Comparison of ENCODE assay signal across 9 mouse cellular contexts in the genomic region with DNA sequence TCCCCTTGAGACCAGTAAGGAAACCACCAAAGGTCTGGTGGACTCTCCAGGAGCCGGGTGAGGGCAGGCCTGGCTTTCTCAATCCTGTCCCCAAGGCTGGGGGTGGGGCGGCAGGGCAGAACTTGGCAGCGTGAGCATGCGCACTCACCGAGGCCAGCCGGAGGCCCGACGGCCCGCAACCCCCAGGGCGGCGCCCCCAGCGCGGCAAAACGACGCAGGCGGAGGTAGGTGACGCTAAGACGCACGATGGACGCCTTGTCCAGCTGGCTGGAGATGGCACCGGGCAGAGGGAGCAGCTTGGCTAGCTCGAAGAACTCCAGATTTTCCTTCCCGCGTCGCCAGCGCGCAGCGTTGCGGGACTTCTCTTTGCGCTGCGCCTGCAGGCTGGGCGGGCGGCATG. TPM values are rescaled to one million over a fixed set of nuclear protein-coding genes. Genes with fewer than 3 reads are reported as not detected.
A peak's percentile ranks its signal among the peaks of the same experiment; 100 is the strongest.
DNase-seq lines count a peak whose midpoint lies in the region; ATAC-seq and TF ChIP-seq lines count a peak whose summit lies in the region.
"Had no signal": no experiment of that assay in that cellular context is flagged by ENCODE, and none has a peak within 500 bp of the region (broad histone marks: within the 10 kb centered on the region; RNA-seq: fewer than 3 reads in every experiment).

No protein-coding gene starts in this region.

- WGBS in lung, embryonic 15.5 days, result 5% methylated on average over 33 of the region's 33 CpGs
- WGBS in lung, adult 2 months, result 5% methylated on average over 33 of the region's 33 CpGs
- WGBS in forebrain, embryonic 15.5 days, result 3% methylated on average over 33 of the region's 33 CpGs

- TF ChIP-seq POLR2A in lung, adult 2 months (IDR thresholded peaks at IDR 0.05; ENCODE audit: borderline replicate concordance, extremely low read depth, low read depth, low read length), result no peak

- peaks cover 17% of the 10 kb centered on the region for H3K4me1 ChIP-seq in lung, embryonic 15.5 days
- H3K4me1 ChIP-seq in lung, adult 2 months (ENCODE audit: control insufficient read depth, insufficient read depth, low read length), result no peaks in the 10 kb centered on the region
- H3K4me1 ChIP-seq in forebrain, embryonic 15.5 days, result peaks cover 29% of the 10 kb centered on the region

- no peaks in the 10 kb centered on the region for H3K36me3 ChIP-seq in lung, embryonic 15.5 days
- no peaks in the 10 kb centered on the region for H3K36me3 ChIP-seq in forebrain, embryonic 15.5 days

- H3K27ac ChIP-seq in lung, embryonic 15.5 days, result no peak overlapping the region
- H3K27ac ChIP-seq in forebrain, embryonic 15.5 days (replicated peaks), result no peak overlapping the region
- H3K27ac ChIP-seq: macrophage had no signal

- H3K9me3 ChIP-seq in lung, embryonic 15.5 days, result no peaks in the 10 kb centered on the region
- no peaks in the 10 kb centered on the region for H3K9me3 ChIP-seq in forebrain, embryonic 15.5 days

- peak overlapping the region; percentile 19; the same call in 1 of the 2 replicates for H3K4me3 ChIP-seq in lung, embryonic 15.5 days
- H3K4me3 ChIP-seq in lung, adult 2 months (replicated peaks; ENCODE audit: extremely low read depth, low read depth, low read length), result no peak overlapping the region
- peak overlapping the region; percentile 14; the same call in 1 of the 2 replicates for H3K4me3 ChIP-seq in forebrain, embryonic 15.5 days

- peak overlapping the region; percentile 34 for H3K4me2 ChIP-seq in lung, embryonic 15.5 days
- H3K4me2 ChIP-seq in forebrain, embryonic 15.5 days (replicated peaks), result peak overlapping the region; percentile 20; the same call in 1 of the 2 replicates

- no peak for ATAC-seq in lung, embryonic 15.5 days (ENCODE audit: borderline replicate concordance, extremely low read depth, low FRiP score, low TSS enrichment)
- no peak for ATAC-seq in forebrain, embryonic 15.5 days (replicated peaks)

- H3K27me3 ChIP-seq in lung, embryonic 15.5 days, result peaks cover 82% of the 10 kb centered on the region
- peaks cover 53% of the 10 kb centered on the region for H3K27me3 ChIP-seq in forebrain, embryonic 15.5 days

- TF ChIP-seq CTCF in lung, adult 2 months (IDR thresholded peaks at IDR 0.05; ENCODE audit: insufficient read depth, low read length), result no peak

- DNase-seq in lung, adult 2 months, result no peak
- peak; percentile 27 for DNase-seq in liver
- peak; percentile 50 for DNase-seq in retina, embryonic 14.5 days (ENCODE audit: low spot score)
- DNase-seq in urinary bladder, adult 18-20 months (ENCODE audit: low spot score in 2 of 2), result no peak
- no peak for DNase-seq in gastrocnemius, adult 18-20 months (ENCODE audit: low spot score)
- no peak for DNase-seq in thymus, postnatal 36 days

- H3K9ac ChIP-seq in lung, embryonic 15.5 days, result no peak overlapping the region
- H3K9ac ChIP-seq in forebrain, embryonic 15.5 days (replicated peaks), result no peak overlapping the region

RNA-seq across cellular contexts. Expression of gene Npas1, which starts 3.1 kb away (rescaled TPM):
- polyA plus RNA-seq in lung, embryonic 15.5 days (2015; fragmentation: Nextera tagmentation; extraction: Ambion mirVana), result 0.21 and 0.26 TPM in 2 replicates
- not detected in 2 replicates for polyA plus RNA-seq in lung, adult 2 months (2012; rRNA removed)
- 5.1 and 6.7 TPM in 2 replicates for polyA plus RNA-seq in forebrain, embryonic 15.5 days (2015; fragmentation: Nextera tagmentation; extraction: Ambion mirVana)
- total RNA-seq in gastrocnemius, adult 18-20 months (2021), result not detected
- polyA plus RNA-seq: macrophage had no signal

RNA-seq across cellular contexts. Expression of gene Tmem160, which starts 21.9 kb away (rescaled TPM):
- polyA plus RNA-seq in lung, embryonic 15.5 days (2015; fragmentation: Nextera tagmentation; extraction: Ambion mirVana), result 43.2 and 48.5 TPM in 2 replicates
- 129 and 205 TPM in 2 replicates for polyA plus RNA-seq in lung, adult 2 months (2012; rRNA removed)
- polyA plus RNA-seq in forebrain, embryonic 15.5 days (2015; fragmentation: Nextera tagmentation; extraction: Ambion mirVana), result 63.5 and 70.2 TPM in 2 replicates
- total RNA-seq in gastrocnemius, adult 18-20 months (2021), result 10 to 100 TPM; 52.0 to 53.2 TPM

Comparison
In these comparisons a context has a peak if more than half of its experiments do, and no peak if none do; other contexts are left out.
1. DNase-seq: peak in liver (single experiment) and retina, embryonic 14.5 days (single experiment); none in lung, adult 2 months (single experiment), urinary bladder, adult 18-20 months (0 of 2), gastrocnemius, adult 18-20 months (single experiment) and thymus, postnatal 36 days (0 of 2).